Mouse (Mus musculus): Measurements from ENCODE around the gene Cd8a.
"Not testable (repeated sequence)": the region's sequence is repeated elsewhere in the genome, so short reads cannot be mapped to it uniquely, and the experiment has no call there.

The Cd8a gene

GRCm38 (mm10) chr6:71373249-71373775 is at the start of gene Cd8a:
Gene Cd8a, plus strand, starts transcription at chr6:71373427.
- DNase-seq (ENCODE audit: low read depth, low spot score), result no peak

GRCm38 (mm10) chr6:71324816-71325215 is 48.4 kb upstream of the Cd8a start:
- DNase-seq (ENCODE audit: low read depth, low spot score), result no peak

- DNase-seq (ENCODE audit: low read depth, low spot score), result no peak
These were observed 43.3 kb upstream of the Cd8a start for GRCm38 (mm10) chr6:71329881-71330280.

GRCm38 (mm10) chr6:71330486-71330885 is 42.7 kb upstream of the Cd8a start:
- no peak for DNase-seq (ENCODE audit: low read depth, low spot score)

DNA sequence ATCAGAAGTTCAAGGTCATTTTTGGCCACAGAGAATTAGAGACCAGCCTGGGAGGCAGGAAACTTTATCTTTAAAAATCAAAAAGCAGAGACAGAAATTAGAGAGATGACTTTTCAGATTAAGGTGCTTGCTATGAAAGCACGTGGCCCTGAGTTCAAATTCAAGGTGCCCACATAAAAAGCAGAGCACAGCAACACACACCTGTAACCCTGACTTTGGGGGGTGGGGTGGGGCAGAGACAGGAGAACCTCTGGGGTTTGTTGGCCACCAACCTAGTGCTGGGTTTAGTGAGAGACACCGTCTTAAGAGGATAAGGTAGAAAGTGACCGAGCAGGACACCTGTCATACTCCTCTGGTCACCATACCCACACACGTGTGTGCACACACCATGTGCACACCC is 41.7 kb upstream of the Cd8a start:
- not testable (repeated sequence) for DNase-seq (ENCODE audit: low read depth, low spot score)

GRCm38 (mm10) chr6:71332236-71332965 is 40.8 kb upstream of the Cd8a start:
- DNase-seq (ENCODE audit: low read depth, low spot score), result no peak

DNA sequence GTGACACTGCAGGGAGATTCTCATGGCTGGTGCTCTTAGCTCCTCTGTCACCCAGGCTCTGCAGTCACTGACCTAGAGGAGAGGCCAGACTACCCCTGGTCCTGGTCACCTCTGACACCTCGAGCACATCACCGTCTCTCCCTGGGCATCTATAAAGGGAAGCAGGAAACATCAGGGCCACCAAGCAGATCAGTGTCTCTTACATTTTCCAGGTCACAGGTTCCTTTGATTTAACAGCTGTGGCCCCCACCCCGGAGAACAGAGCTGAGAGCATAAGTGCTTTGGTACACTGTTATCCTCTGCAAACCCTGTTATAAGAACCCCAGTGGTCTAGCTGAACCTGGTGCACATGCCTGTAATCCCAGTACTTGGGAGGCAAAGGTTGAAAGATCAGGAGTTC is 40.2 kb upstream of the Cd8a start:
- no peak for DNase-seq (ENCODE audit: low read depth, low spot score)

DNA sequence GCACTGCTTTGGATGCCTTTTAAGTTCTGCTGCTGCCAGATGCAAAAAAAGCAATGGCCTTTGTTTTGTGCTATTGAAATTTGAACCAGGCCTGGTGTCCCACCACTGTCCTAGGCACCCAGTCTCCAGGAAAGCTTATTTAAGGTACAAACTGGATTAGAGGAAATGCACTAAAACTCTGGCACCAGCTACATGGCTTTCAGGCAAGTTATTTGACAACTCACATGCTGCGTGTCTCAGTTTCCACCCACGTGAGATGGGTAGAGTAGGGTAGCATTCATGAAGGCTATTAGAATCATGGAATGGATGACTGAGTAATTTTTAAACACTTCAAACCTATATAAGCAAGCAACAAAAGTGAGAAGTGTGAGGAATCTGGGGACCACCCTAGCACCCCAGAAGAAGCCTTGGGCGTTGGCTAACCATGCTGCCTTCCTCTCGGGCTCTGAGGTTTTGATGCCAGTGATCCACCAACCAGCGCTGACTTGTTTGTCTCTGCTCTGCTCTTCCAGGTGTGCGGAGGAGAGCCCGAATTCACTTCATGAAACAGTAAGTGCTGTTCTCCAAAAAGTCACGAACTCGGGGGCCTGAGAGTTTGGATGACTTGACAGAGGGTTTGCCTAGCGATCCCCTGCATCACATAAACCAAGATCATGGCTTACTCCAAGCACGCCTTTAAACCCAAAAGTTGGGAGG is 39.5 kb upstream of the Cd8a start:
- no peak for DNase-seq (ENCODE audit: low read depth, low spot score)

DNA sequence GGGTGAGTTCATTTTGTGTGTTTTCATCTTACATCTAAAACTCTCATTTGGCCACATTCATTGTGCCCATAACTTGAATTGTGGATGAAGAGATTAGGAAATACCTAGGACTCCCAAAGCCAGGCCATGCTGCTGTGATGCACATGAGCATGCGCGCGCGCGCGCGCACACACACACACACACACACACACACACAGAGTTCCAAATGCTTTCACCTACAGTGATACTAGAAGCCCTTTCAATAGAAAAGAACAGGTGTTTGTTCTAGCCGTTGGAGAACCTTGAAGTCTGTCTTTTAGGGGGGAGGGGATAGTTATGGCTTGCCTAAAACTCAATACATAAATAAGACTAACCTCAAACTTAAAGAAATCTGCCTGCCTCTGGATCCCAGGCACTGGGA is 35.6 kb upstream of the Cd8a start:
- DNase-seq (ENCODE audit: low read depth, low spot score), result no peak

GRCm38 (mm10) chr6:71338941-71339340 is 34.3 kb upstream of the Cd8a start:
- DNase-seq (ENCODE audit: low read depth, low spot score), result no peak

- no peak for DNase-seq (ENCODE audit: low read depth, low spot score)
These were observed 33.9 kb upstream of the Cd8a start for GRCm38 (mm10) chr6:71339351-71339750.

DNA sequence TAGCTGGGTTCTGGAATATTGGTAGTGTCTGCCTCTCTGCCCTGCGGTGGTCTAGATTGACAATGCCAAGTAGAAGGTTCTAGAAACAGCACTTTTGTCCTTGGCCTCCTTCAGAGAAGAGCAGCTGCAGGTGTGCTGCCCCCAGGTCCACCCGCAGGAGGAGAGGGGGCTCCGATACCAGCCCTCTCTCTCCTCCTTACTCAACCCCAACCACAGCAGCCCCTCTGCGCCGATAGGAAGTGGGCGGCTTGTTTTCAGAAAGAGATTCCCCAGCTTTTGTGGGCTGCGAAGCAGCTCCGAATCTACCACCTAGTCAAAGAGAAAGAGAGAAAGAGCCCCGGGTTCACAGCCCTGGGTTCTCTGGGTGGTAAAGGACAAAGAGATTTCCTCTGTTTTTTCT is 32.0 kb upstream of the Cd8a start:
- DNase-seq (ENCODE audit: low read depth, low spot score), result no peak

DNA sequence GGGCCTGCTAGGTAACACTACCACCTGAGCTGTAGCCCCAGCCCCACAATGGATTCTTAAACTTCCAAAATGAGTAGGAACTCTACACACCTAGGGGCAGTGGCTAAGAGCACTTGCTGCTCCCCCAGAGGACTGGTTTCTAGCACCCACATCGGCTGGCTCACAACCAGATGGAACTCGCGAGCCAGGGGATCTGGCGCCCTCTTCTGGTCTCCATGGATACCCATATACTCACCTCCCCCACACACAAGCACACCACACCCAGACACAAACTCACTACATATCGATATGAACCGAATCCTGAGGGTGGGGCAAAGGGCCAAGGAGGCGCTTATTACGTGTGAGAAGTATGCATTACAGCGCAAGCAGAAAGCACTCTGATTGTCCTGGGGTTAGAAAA is 25.2 kb upstream of the Cd8a start:
- no peak for DNase-seq (ENCODE audit: low read depth, low spot score)

GRCm38 (mm10) chr6:71351201-71351600 is 22.0 kb upstream of the Cd8a start:
- DNase-seq (ENCODE audit: low read depth, low spot score), result no peak

DNA sequence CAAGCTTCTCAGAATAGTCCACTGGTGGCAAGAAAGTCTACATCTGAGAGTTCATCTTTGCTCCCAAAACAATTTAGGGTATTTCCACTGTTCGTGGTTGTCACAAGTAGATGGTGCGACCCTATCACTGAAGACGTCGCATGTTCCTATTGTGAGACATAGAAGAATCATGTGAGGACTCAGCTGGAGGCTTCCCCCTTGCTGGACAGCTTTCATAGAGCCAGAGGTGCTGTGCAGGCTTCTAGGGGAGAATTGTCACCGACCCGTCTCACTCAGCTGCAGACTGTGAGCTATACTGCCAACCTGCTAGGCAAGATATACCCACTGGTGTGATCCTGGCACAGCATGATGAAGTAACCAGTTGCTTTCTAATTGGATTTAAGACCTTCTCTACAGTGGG is 21.0 kb upstream of the Cd8a start:
- DNase-seq (ENCODE audit: low read depth, low spot score), result no peak

DNA sequence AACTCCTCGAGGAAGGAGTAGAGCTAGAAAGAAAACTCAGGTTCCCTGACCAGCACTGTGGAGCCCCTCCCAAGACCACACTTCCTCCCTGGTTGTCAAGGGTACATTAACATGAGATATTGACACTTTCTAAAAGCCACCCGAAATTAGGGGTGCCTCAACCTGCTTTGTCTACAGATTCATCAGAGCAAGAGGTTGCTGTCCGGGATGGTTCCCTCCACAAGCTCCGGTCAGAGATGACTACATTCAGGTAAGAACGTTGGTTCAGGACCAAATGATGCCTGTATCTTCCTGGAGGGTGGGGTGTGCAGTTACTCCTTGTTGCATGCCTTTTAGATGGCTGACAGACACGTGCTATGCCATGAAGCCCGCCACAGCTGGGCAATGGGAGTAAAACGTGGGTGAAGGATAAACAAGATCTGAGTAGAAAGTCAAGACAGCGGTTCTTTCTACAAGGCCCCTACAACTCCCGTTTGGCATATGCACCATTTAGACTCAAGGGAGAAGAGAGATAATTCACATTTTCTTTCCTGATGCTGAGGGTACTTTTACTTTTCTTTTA is 20.3 kb upstream of the Cd8a start:
- no peak for DNase-seq (ENCODE audit: low read depth, low spot score)

DNA sequence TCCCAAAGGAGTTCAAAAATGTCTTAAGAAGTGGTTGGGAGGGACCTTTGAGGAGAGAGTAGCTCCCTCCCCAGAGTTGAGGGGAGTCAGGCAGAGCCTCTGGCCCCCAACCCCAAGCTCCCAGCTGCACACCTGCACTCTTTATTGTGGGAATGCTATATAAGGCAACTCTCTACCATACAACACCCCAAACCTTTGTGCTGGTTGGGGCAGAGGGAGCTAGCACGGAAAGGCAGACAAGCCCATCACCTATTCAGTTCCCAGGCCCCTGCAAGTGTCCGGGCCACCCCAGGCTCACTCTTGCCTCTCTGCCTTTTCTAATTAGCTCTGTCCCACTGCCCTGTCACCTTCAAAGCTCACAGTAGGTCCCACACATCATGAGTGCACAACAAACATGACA is 19.5 kb upstream of the Cd8a start:
- DNase-seq (ENCODE audit: low read depth, low spot score), result no peak

DNA sequence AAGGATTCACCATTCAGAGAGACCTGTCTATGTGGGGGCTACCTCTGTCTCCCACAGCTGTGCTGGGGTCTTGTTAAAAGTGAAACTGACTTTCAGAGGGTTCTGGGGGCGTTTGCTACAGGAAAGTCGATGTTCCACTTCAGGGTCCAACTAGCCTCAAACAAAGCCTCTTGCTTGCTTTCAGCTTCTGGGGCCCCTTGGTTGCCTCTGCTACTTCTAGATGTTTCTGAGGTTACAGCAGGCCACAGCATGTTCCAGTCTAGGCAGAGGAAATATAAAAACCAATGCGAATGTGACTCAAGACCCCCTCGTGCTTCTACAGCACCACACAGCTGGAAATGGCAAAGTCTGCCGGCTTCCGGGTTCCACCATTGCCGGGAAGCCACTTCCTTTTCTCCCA is 15.7 kb upstream of the Cd8a start:
- no peak for DNase-seq (ENCODE audit: low read depth, low spot score)

- no peak for DNase-seq (ENCODE audit: low read depth, low spot score)
These were observed 13.0 kb upstream of the Cd8a start for GRCm38 (mm10) chr6:71360221-71360620.

GRCm38 (mm10) chr6:71360751-71361150 is 12.5 kb upstream of the Cd8a start:
- DNase-seq (ENCODE audit: low read depth, low spot score), result no peak

DNA sequence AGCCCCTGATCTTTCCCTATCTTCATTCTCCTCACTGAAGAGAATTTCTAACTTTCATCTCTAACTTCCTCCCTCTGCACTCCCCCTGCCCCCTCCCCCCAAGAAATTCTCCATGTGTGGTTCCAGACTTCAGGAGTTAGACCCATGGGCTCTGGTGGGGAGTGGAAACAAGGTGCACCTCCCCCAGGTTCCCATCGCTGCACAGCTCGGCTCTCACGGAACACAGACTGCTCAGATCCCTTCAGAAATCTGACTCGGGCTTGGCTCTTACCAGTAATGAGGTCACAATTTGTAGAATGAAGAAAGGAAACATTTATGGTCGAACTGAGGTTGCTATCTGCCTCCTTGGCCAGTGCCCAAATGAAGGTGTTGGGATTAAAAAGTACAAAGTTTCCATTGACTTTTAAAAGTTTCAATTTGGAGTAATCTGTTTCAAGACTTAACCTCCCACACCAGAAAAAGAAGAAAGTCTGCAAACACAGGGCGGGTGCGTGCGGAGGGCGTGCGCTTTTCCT is 12.0 kb upstream of the Cd8a start:
- DNase-seq (ENCODE audit: low read depth, low spot score), result no peak

DNA sequence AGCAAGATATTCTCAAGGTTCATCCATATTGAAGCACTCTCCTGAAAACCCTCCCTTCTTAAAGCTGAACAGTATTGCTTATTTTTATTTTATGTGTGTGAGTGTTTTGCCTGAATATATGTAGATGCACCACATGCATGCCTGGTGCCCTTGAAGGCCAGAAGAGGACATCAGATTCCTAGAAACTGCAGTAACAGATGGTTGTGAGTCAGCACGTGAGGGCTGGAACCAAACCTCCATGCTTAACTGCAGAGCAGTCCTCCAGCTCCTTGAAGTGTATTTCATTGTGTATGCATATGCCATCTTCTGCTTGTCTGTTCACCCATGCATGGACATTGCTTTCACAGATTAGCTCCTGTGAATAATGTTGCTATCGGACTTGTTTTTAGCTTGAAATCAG is 9.2 kb upstream of the Cd8a start:
- no peak for DNase-seq (ENCODE audit: low read depth, low spot score)

- DNase-seq (ENCODE audit: low read depth, low spot score), result no peak
These were observed 3.8 kb upstream of the Cd8a start for GRCm38 (mm10) chr6:71369416-71369815.

Measured in forelimb bud, embryonic 11.5 days (tissue).